Mouse (Mus musculus) CH12.LX (cell line): ENCODE results near the gene Tram2. TPM values are rescaled to one million over a fixed set of nuclear protein-coding genes. Genes with fewer than 3 reads are reported as not detected.
A peak's percentile ranks its signal among the peaks of the same experiment; 100 is the strongest.

ENCODE experiments used
- DNase-seq: peaks from one replicate; pipeline ENCODE4 v3.0.0-alpha.2; 2013; ENCODE audit errors: extremely low read depth
- H3K27ac ChIP-seq: 2 replicates; pipeline ENCODE4 v1.5.1; 2012; ENCODE audit warnings: low read depth, mild to moderate bottlenecking, control low read depth, moderate library complexity; ENCODE audit not compliant: insufficient read depth
- H3K27me3 ChIP-seq: replicated peaks from 2 replicates; pipeline ENCODE3; 2012; ENCODE audit warnings: inconsistent platforms
- H3K36me3 ChIP-seq, 2 experiments: replicated peaks in 1 of 2; 2 replicates each; pipeline versions ENCODE3 to v1.6.1; 2012; ENCODE audit warnings: inconsistent platforms in 1 of 2, low read length in 1 of 2, mild to moderate bottlenecking in 1 of 2, mixed read lengths in 1 of 2, moderate library complexity in 1 of 2; ENCODE audit not compliant: control insufficient read depth in 1 of 2, insufficient read depth in 1 of 2
- H3K4me1 ChIP-seq, 2 experiments: 2 replicates each; pipeline ENCODE4 v1.6.1; 2012; ENCODE audit warnings: inconsistent platforms in 1 of 2, moderate library complexity in 1 of 2; ENCODE audit not compliant: insufficient read depth in 2 of 2, control insufficient read depth in 1 of 2
- H3K4me2 ChIP-seq: 2 replicates; pipeline ENCODE4 v1.6.1; 2012; ENCODE audit warnings: low read depth, mild to moderate bottlenecking, control low read depth; ENCODE audit not compliant: poor library complexity, insufficient read depth, severe bottlenecking
- H3K4me3 ChIP-seq, 3 experiments: fragments of 150-350 bp in 1 of 3; sonication (generic) in 1 of 3; replicated peaks in 1 of 3; 2 replicates each; pipeline versions ENCODE3 to v1.5.1; 2011 to 2012; ENCODE audit warnings: low read depth in 2 of 3, low read length in 2 of 3, mild to moderate bottlenecking in 2 of 3, moderate library complexity in 2 of 3, control low read depth in 1 of 3, improper control_type of control experiment in 1 of 3, inconsistent platforms in 1 of 3, mixed read lengths in 1 of 3; ENCODE audit not compliant: poor library complexity in 1 of 3
- H3K79me2 ChIP-seq: replicated peaks from 2 replicates; pipeline ENCODE4 v1.6.1; 2012; ENCODE audit warnings: mild to moderate bottlenecking, moderate library complexity; ENCODE audit not compliant: control insufficient read depth, poor library complexity, insufficient read depth, severe bottlenecking; ENCODE audit errors: extremely low read depth
- H3K9ac ChIP-seq: 2 replicates; pipeline ENCODE4 v1.6.1; 2012; ENCODE audit warnings: low read depth, mild to moderate bottlenecking, control low read depth, moderate library complexity; ENCODE audit not compliant: insufficient read depth
- H3K9me3 ChIP-seq: replicated peaks from 2 replicates; pipeline ENCODE3; 2012; ENCODE audit warnings: low read length, inconsistent platforms, mixed read lengths
- BHLHE40 ChIP-seq: IDR thresholded peaks from 2 replicates; pipeline ENCODE4 v1.6.1; 2011; ENCODE audit warnings: mild to moderate bottlenecking, low read depth, low read length, improper control_type of control experiment
- CHD2 ChIP-seq: IDR thresholded peaks from 2 replicates; pipeline ENCODE4 v1.6.1; 2011; ENCODE audit warnings: low read length, improper control_type of control experiment
- ELF1 ChIP-seq: IDR thresholded peaks from 2 replicates; pipeline ENCODE4 v1.6.1; 2014; ENCODE audit warnings: low read depth, mild to moderate bottlenecking, inconsistent platforms, low read length, improper control_type of control experiment
- EP300 ChIP-seq: IDR thresholded peaks from 2 replicates; pipeline ENCODE4 v1.6.1; 2011; ENCODE audit warnings: low read length, improper control_type of control experiment
- ETS1 ChIP-seq: conservative IDR thresholded peaks from 2 replicates; pipeline ENCODE4 v1.6.1; 2012; ENCODE audit warnings: low read depth, mild to moderate bottlenecking, inconsistent platforms, low read length, improper control_type of control experiment, moderate library complexity
- GABPA ChIP-seq: IDR thresholded peaks from 2 replicates; pipeline ENCODE4 v1.6.1; 2012; ENCODE audit warnings: low read depth, low read length, improper control_type of control experiment, inconsistent platforms; ENCODE audit not compliant: insufficient replicate concordance
- JUND ChIP-seq: conservative IDR thresholded peaks from 2 replicates; pipeline ENCODE4 v1.6.1; 2011; ENCODE audit warnings: low read depth, low read length, improper control_type of control experiment
- MAX ChIP-seq: IDR thresholded peaks from 2 replicates; pipeline ENCODE4 v1.6.1; 2011; ENCODE audit warnings: low read length, improper control_type of control experiment
- MAZ ChIP-seq: IDR thresholded peaks from 2 replicates; pipeline ENCODE4 v1.6.1; 2012; ENCODE audit warnings: low read depth, mild to moderate bottlenecking, inconsistent platforms, low read length, improper control_type of control experiment, moderate library complexity
- MXI1 ChIP-seq: IDR thresholded peaks from 2 replicates; pipeline ENCODE4 v1.6.1; 2011; ENCODE audit warnings: mild to moderate bottlenecking, low read depth, low read length, improper control_type of control experiment
- MYC ChIP-seq: IDR thresholded peaks from 2 replicates; pipeline ENCODE4 v1.6.1; 2011; ENCODE audit warnings: low read depth, mild to moderate bottlenecking, improper control_type of control experiment, low read length
- NELFE ChIP-seq: IDR thresholded peaks from 2 replicates; pipeline ENCODE4 v1.6.1; 2011; ENCODE audit warnings: low read depth, low read length, improper control_type of control experiment
- NRF1 ChIP-seq: IDR thresholded peaks from 2 replicates; pipeline ENCODE4 v1.6.1; 2014; ENCODE audit warnings: low read depth, mild to moderate bottlenecking, inconsistent platforms, low read length, improper control_type of control experiment, moderate library complexity
- SIN3A ChIP-seq: IDR thresholded peaks from 2 replicates; pipeline ENCODE4 v1.6.1; 2012; ENCODE audit warnings: low read length, improper control_type of control experiment, inconsistent platforms
- SMC3 ChIP-seq: IDR thresholded peaks from 2 replicates; pipeline ENCODE4 v1.6.1; 2011; ENCODE audit warnings: low read depth, low read length, improper control_type of control experiment
- UBTF ChIP-seq: IDR thresholded peaks from 2 replicates; pipeline ENCODE4 v1.6.1; 2012; ENCODE audit warnings: low read depth, mild to moderate bottlenecking, inconsistent platforms, low read length, improper control_type of control experiment, moderate library complexity
- dilution Hi-C: fragments of 300-500 bp; cut with MboI; formaldehyde crosslinking; loops from 2 replicates; pipeline ENCODE4 v1.14.3; 2020; ENCODE audit warnings: low sequenced_read_pairs; ENCODE audit not compliant: extremely low pct_unique_long_range_greater_than_20kb, extremely low pct_ligation_motif_present
- in situ Hi-C: fragments of 300-500 bp; cut with MboI; formaldehyde crosslinking; loops from 3 replicates; pipeline ENCODE4 v1.14.3; 2019; ENCODE audit warnings: low sequenced_read_pairs, low pct_ligation_motif_present, low pct_unique_long_range_greater_than_20kb, mixed read lengths
- polyA plus RNA-seq: library from polyadenylated mRNA; unstranded; fragments of >175 nt; gene quantifications from 2 replicates; pipeline ENCODE4 v1.2.1, GENCODE M21; 2012; ENCODE audit warnings: low read depth; ENCODE audit not compliant: insufficient read length
- total RNA-seq, 2 experiments: library from RNA; depleted of rRNA; stranded (reverse); fragments of 300-350 nt in 1 of 2; fragments of >200 nt in 1 of 2; gene quantifications; 2 replicates each; pipeline ENCODE4 v1.2.3; 2012 to 2014

The Tram2 gene
- total and polyA plus RNA-seq, 3 experiments = 1.9 to 6.6 (median 2.4) TPM

GRCm38 (mm10) chr1:21077191-21077590 is 1.8 kb downstream of the Tram2 start:
- dilution Hi-C loops = no loop called here

DNA sequence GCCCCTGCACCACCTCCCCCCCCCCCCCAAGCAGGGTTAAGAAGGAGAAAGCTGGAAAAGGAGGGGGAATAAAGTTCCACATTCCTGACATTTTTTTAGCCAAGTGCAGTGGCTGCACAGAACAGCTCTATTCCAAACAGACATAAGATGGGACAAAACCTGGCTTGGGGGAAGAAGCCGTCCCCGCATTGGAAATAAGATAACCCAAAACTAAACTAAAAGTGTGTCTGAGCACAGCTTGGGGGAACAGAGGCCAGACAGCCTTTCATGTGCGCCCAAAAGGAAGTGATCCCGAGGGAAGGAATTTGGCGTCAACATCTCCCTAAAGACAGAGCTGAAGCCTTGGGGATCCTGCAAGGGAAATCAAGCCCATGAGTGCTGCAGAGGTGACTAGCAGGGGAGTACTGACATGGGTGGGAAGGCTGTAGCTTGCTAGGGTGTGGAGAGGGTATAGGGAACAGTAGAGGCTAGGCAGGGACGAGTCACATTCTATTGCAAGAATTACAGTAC is 3.0 kb downstream of the Tram2 start:
- H3K4me2 ChIP-seq = 0 out of 2 replicates have a peak overlapping the region, but pooled peaks have one; percentile 2
- H3K9me3 ChIP-seq = no peaks in the 10 kb centered on the region
- peaks cover 0 to 33% of the 10 kb centered on the region in 2 experiments for H3K36me3 ChIP-seq
- in situ Hi-C loops (loop anchor here (5.0 kb wide), 1 partner anchor 39 kb away; no protein-coding TSS in a partner anchor), dilution Hi-C loops (no loop called here)
- no peak overlapping the region for H3K27ac ChIP-seq
- peak overlapping the region in 1 of 3 experiments; percentile 16 for H3K4me3 ChIP-seq
- H3K79me2 ChIP-seq = 0 out of 2 replicates have a peak, but pooled peaks cover 2% of the 10 kb centered on the region
- peaks cover 2% of the 10 kb centered on the region for H3K27me3 ChIP-seq
- TF ChIP-seq CHD2 = no peak
- no peak for TF ChIP-seq NELFE
- TF ChIP-seq UBTF = no peak
- H3K9ac ChIP-seq = no peak overlapping the region
- H3K4me1 ChIP-seq = peaks cover 6 to 67% of the 10 kb centered on the region in 2 experiments
- DNase-seq = no peak

More at GRCm38 (mm10) chr1:21077191-21077590, 1.8 kb downstream of the Tram2 start:
- in situ Hi-C loops = loop anchor here (5.0 kb wide), 1 partner anchor 40 kb away; no protein-coding TSS in a partner anchor
- H3K27ac ChIP-seq = no peak overlapping the region
- no peaks in the 10 kb centered on the region for H3K9me3 ChIP-seq
- TF ChIP-seq MAZ (no peak), ELF1 (no peak), BHLHE40 (0 out of 2 replicates have a peak, but pooled peaks have one; percentile 17), ETS1 (peak; percentile 50), JUND (no peak), NELFE (no peak), SIN3A (0 out of 2 replicates have a peak, but pooled peaks have one; percentile 46), MAX (peak; percentile 77), EP300 (no peak), GABPA (no peak), MYC (peak; percentile 70), SMC3 (no peak), MXI1 (peak; percentile 77), NRF1 (no peak)
- peaks cover 0 to 24% of the 10 kb centered on the region in 2 experiments for H3K36me3 ChIP-seq
- H3K4me1 ChIP-seq = peaks cover 6 to 66% of the 10 kb centered on the region in 2 experiments
- H3K4me2 ChIP-seq = peak overlapping the region; percentile 89
- H3K4me3 ChIP-seq = peak overlapping the region in 2 of 3 experiments; percentile 85 to 92
- peak; percentile 51 for DNase-seq
- peaks cover 4% of the 10 kb centered on the region for H3K27me3 ChIP-seq
- 0 out of 2 replicates have a peak overlapping the region, but pooled peaks have one; percentile 18 for H3K9ac ChIP-seq
- H3K79me2 ChIP-seq = 0 out of 2 replicates have a peak, but pooled peaks cover 2% of the 10 kb centered on the region
